Mouse (Mus musculus) MEL (cell line): ENCODE data around the gene Barx2. TPM values are rescaled to one million over a fixed set of nuclear protein-coding genes. Genes with fewer than 3 reads are reported as not detected.

ENCODE experiments used
- DNase-seq: peaks from one replicate; pipeline ENCODE4 v3.0.0; 2011; ENCODE audit warnings: low read depth, low spot score
- H3K27ac ChIP-seq: 2 replicates; pipeline ENCODE4 v1.5.1; 2012; ENCODE audit warnings: low read depth, mild to moderate bottlenecking, control low read depth, low read length, moderate library complexity; ENCODE audit not compliant: control insufficient read depth
- H3K27me3 ChIP-seq, 2 experiments: fragments of 150-350 bp in 1 of 2; sonication (generic) in 1 of 2; 2 replicates each; pipeline ENCODE4 v1.6.1; 2012; ENCODE audit warnings: low read length in 2 of 2, mild to moderate bottlenecking in 2 of 2, improper control_type of control experiment in 1 of 2, moderate library complexity in 1 of 2; ENCODE audit not compliant: insufficient read depth in 2 of 2, control insufficient read depth in 1 of 2
- H3K36me3 ChIP-seq, 2 experiments: 2 replicates each; pipeline ENCODE4 v1.6.1; 2012 to 2014; ENCODE audit warnings: low read length in 2 of 2, improper control_type of control experiment in 1 of 2, inconsistent platforms in 1 of 2, mild to moderate bottlenecking in 1 of 2; ENCODE audit not compliant: insufficient read depth in 2 of 2, control insufficient read depth in 1 of 2
- H3K4me1 ChIP-seq, 2 experiments: fragments of 150-350 bp in 1 of 2; sonication (generic) in 1 of 2; 2 replicates each; pipeline ENCODE4 v1.6.1; 2012; ENCODE audit warnings: low read length in 2 of 2, improper control_type of control experiment in 1 of 2, mild to moderate bottlenecking in 1 of 2; ENCODE audit not compliant: insufficient read depth in 2 of 2, control insufficient read depth in 1 of 2
- H3K4me3 ChIP-seq, 2 experiments: fragments of 150-350 bp in 1 of 2; sonication (generic) in 1 of 2; 2 replicates each; pipeline ENCODE4 v1.5.1; 2012; ENCODE audit warnings: low read depth in 2 of 2, low read length in 2 of 2, mild to moderate bottlenecking in 2 of 2, moderate library complexity in 2 of 2, control low read depth in 1 of 2, improper control_type of control experiment in 1 of 2; ENCODE audit not compliant: control insufficient read depth in 1 of 2, insufficient read depth in 1 of 2
- H3K79me2 ChIP-seq: 2 replicates; pipeline ENCODE4 v1.6.1; 2012; ENCODE audit warnings: mild to moderate bottlenecking, low read length, moderate library complexity; ENCODE audit not compliant: control insufficient read depth, poor library complexity, insufficient read depth
- H3K9ac ChIP-seq: 2 replicates; pipeline ENCODE4 v1.6.1; 2012; ENCODE audit warnings: low read depth, mild to moderate bottlenecking, control low read depth, low read length, moderate library complexity; ENCODE audit not compliant: control insufficient read depth, poor library complexity, severe bottlenecking
- H3K9me3 ChIP-seq: fragments of 150-350 bp; sonication (generic); replicated peaks from 2 replicates; pipeline ENCODE4 v1.6.1; 2012; ENCODE audit warnings: mild to moderate bottlenecking, low read length, improper control_type of control experiment, moderate library complexity; ENCODE audit not compliant: insufficient read depth
- CHD2 ChIP-seq: IDR thresholded peaks from 2 replicates; pipeline ENCODE4 v1.6.1; 2011; ENCODE audit warnings: low read length, improper control_type of control experiment
- ELF1 ChIP-seq: IDR thresholded peaks from 2 replicates; pipeline ENCODE4 v1.6.1; 2014; ENCODE audit warnings: low read depth, mild to moderate bottlenecking, inconsistent platforms, low read length, improper control_type of control experiment, moderate library complexity
- EP300 ChIP-seq, 2 experiments: IDR thresholded peaks; 2 replicates each; pipeline ENCODE4 v1.6.1; 2011; ENCODE audit warnings: improper control_type of control experiment in 2 of 2, low read length in 2 of 2, low read depth in 1 of 2, mild to moderate bottlenecking in 1 of 2
- ETS1 ChIP-seq: IDR thresholded peaks from 2 replicates; pipeline ENCODE4 v1.6.1; 2012; ENCODE audit warnings: low read depth, mild to moderate bottlenecking, inconsistent platforms, low read length, improper control_type of control experiment, moderate library complexity
- GABPA ChIP-seq: IDR thresholded peaks from 2 replicates; pipeline ENCODE4 v1.6.1; 2012; ENCODE audit warnings: low read depth, mild to moderate bottlenecking, inconsistent platforms, low read length, improper control_type of control experiment, moderate library complexity
- GATA1 ChIP-seq: IDR thresholded peaks from 2 replicates; pipeline ENCODE4 v1.6.1; 2011; ENCODE audit warnings: low read depth, low read length, improper control_type of control experiment
- HCFC1 ChIP-seq: IDR thresholded peaks from 2 replicates; pipeline ENCODE4 v1.6.1; 2012; ENCODE audit warnings: low read depth, mild to moderate bottlenecking, inconsistent platforms, low read length, improper control_type of control experiment, moderate library complexity
- MAFK ChIP-seq: IDR thresholded peaks from 2 replicates; pipeline ENCODE4 v1.6.1; 2011; ENCODE audit warnings: low read depth, mild to moderate bottlenecking, low read length, improper control_type of control experiment, borderline replicate concordance
- MAZ ChIP-seq: IDR thresholded peaks from 2 replicates; pipeline ENCODE4 v1.6.1; 2012; ENCODE audit warnings: low read depth, mild to moderate bottlenecking, inconsistent platforms, low read length, improper control_type of control experiment
- MEF2A ChIP-seq: IDR thresholded peaks from 2 replicates; pipeline ENCODE4 v1.6.1; 2014; ENCODE audit warnings: low read depth, mild to moderate bottlenecking, inconsistent platforms, low read length, improper control_type of control experiment; ENCODE audit not compliant: poor library complexity, insufficient replicate concordance, severe bottlenecking; ENCODE audit errors: extremely low read depth
- MXI1 ChIP-seq: IDR thresholded peaks from 2 replicates; pipeline ENCODE4 v1.6.1; 2011; ENCODE audit warnings: mild to moderate bottlenecking, low read depth, low read length, improper control_type of control experiment
- MYB ChIP-seq: IDR thresholded peaks from 2 replicates; pipeline ENCODE4 v1.6.1; 2011; ENCODE audit warnings: mild to moderate bottlenecking, low read depth, low read length, improper control_type of control experiment
- MYC ChIP-seq: IDR thresholded peaks from 2 replicates; pipeline ENCODE4 v1.6.1; 2011; ENCODE audit warnings: low read depth, mild to moderate bottlenecking, low read length, improper control_type of control experiment, moderate library complexity
- NELFE ChIP-seq: IDR thresholded peaks from 2 replicates; pipeline ENCODE4 v1.6.1; 2011; ENCODE audit warnings: low read depth, low read length, improper control_type of control experiment
- NRF1 ChIP-seq: IDR thresholded peaks from 2 replicates; pipeline ENCODE4 v1.6.1; 2014; ENCODE audit warnings: low read depth, mild to moderate bottlenecking, inconsistent platforms, low read length, improper control_type of control experiment, moderate library complexity; ENCODE audit not compliant: poor library complexity, insufficient read depth, severe bottlenecking
- POLR2A ChIP-seq, 2 experiments: IDR thresholded peaks; 2 replicates each; pipeline ENCODE4 v1.6.1; 2011 to 2012; ENCODE audit warnings: low read length in 2 of 2, mild to moderate bottlenecking in 2 of 2, control low read depth in 1 of 2, improper control_type of control experiment in 1 of 2, low read depth in 1 of 2, moderate library complexity in 1 of 2; ENCODE audit not compliant: control insufficient read depth in 1 of 2, insufficient read depth in 1 of 2, poor library complexity in 1 of 2
- POLR2AphosphoS2 ChIP-seq: IDR thresholded peaks from 2 replicates; pipeline ENCODE4 v1.6.1; 2011; ENCODE audit warnings: low read length, improper control_type of control experiment
- POLR2AphosphoS5 ChIP-seq: IDR thresholded peaks from 2 replicates; pipeline ENCODE4 v1.6.1; 2012; ENCODE audit warnings: low read depth, borderline replicate concordance, mild to moderate bottlenecking, inconsistent platforms, low read length, moderate library complexity, mixed read lengths
- SIN3A ChIP-seq: IDR thresholded peaks from 2 replicates; pipeline ENCODE4 v1.6.1; 2012; ENCODE audit warnings: low read length, improper control_type of control experiment, inconsistent platforms
- TBP ChIP-seq: IDR thresholded peaks from 2 replicates; pipeline ENCODE4 v1.8.0; 2011; ENCODE audit warnings: low read depth, low read length, improper control_type of control experiment
- TCF12 ChIP-seq: IDR thresholded peaks from 2 replicates; pipeline ENCODE4 v1.6.1; 2014; ENCODE audit warnings: low read depth, mild to moderate bottlenecking, inconsistent platforms, low read length, improper control_type of control experiment, moderate library complexity
- UBTF ChIP-seq: IDR thresholded peaks from 2 replicates; pipeline ENCODE4 v1.6.1; 2012; ENCODE audit warnings: low read depth, mild to moderate bottlenecking, inconsistent platforms, low read length, improper control_type of control experiment, moderate library complexity, borderline replicate concordance; ENCODE audit not compliant: insufficient read depth
- USF1 ChIP-seq: IDR thresholded peaks from 2 replicates; pipeline ENCODE4 v1.6.1; 2014; ENCODE audit warnings: low read depth, mild to moderate bottlenecking, inconsistent platforms, low read length, improper control_type of control experiment, moderate library complexity
- USF2 ChIP-seq, 2 experiments: IDR thresholded peaks; 2 replicates each; pipeline ENCODE4 v1.6.1; 2011 to 2012; ENCODE audit warnings: improper control_type of control experiment in 2 of 2, low read length in 2 of 2, borderline replicate concordance in 1 of 2, inconsistent platforms in 1 of 2, low read depth in 1 of 2, mild to moderate bottlenecking in 1 of 2; ENCODE audit not compliant: insufficient read depth in 1 of 2
- ZC3H11A ChIP-seq: IDR thresholded peaks from 2 replicates; pipeline ENCODE4 v1.6.1; 2012; ENCODE audit warnings: low read depth, mild to moderate bottlenecking, inconsistent platforms, low read length, improper control_type of control experiment
- ZKSCAN1 ChIP-seq: IDR thresholded peaks from 2 replicates; pipeline ENCODE4 v1.6.1; 2012; ENCODE audit warnings: low read depth, mild to moderate bottlenecking, inconsistent platforms, low read length, improper control_type of control experiment, moderate library complexity
- ZMIZ1 ChIP-seq: IDR thresholded peaks from 2 replicates; pipeline ENCODE4 v1.6.1; 2012; ENCODE audit warnings: low read depth, mild to moderate bottlenecking, inconsistent platforms, low read length, improper control_type of control experiment, moderate library complexity
- ZNF384 ChIP-seq: IDR thresholded peaks from 2 replicates; pipeline ENCODE4 v1.6.1; 2012; ENCODE audit warnings: low read depth, mild to moderate bottlenecking, inconsistent platforms, low read length, improper control_type of control experiment
- polyA plus RNA-seq, 2 experiments: library from polyadenylated mRNA; stranded (reverse) in 1 of 2; unstranded in 1 of 2; fragments of >175 nt in 1 of 2; fragments of >200 nt in 1 of 2; gene quantifications; 2 replicates each; pipeline versions ENCODE4 v1.2.1 to v1.2.4; 2012; ENCODE audit warnings: low replicate concordance in 2 of 2, low read depth in 1 of 2; ENCODE audit not compliant: insufficient read length in 2 of 2, insufficient read depth in 1 of 2, missing spikeins in 1 of 2
- total RNA-seq: library from RNA; depleted of rRNA; stranded (reverse); fragments of 300-350 nt; gene quantifications from 2 replicates; pipeline ENCODE4 v1.2.3, GENCODE M21; 2012

Gene Barx2
- total and polyA plus RNA-seq, 3 experiments: not detected

DNA sequence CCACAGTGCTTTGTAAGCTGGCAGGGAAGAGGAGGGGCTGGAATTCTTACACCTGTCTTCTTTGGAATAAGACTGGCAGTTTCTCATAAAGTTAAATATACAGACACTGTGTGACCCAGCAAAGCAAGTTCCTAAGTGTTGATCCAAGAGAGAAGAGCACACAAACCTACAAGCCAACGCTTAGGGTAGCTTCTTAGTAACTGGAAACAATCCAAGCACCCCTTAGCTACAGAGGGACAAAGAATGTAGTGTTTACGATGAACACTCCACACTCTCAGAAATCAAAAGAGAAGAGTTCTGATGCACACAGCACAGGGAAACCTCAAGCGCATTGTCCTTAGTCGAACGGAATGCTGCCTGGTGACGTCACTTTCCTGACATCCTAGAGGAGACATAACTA is 49.4 kb downstream of the Barx2 start:
- no peaks in the 10 kb centered on the region for H3K27me3 ChIP-seq
- H3K36me3 ChIP-seq: no peaks in the 10 kb centered on the region
- no peak for TF ChIP-seq TBP
- TF ChIP-seq POLR2AphosphoS2: no peak
- TF ChIP-seq ZNF384: no peak
- TF ChIP-seq MXI1: no peak
- no peak for TF ChIP-seq GABPA
- no peak for TF ChIP-seq MAZ
- no peak for TF ChIP-seq ETS1
- no peak for TF ChIP-seq CHD2
- TF ChIP-seq MEF2A: no peak
- no peak for TF ChIP-seq NRF1
- TF ChIP-seq GATA1: no peak
- TF ChIP-seq POLR2A (IDR thresholded peaks at IDR 0.05; ENCODE audit: control insufficient read depth in 1 of 2, insufficient read depth in 1 of 2, low read depth in 1 of 2, low read length in 2 of 2, poor library complexity in 1 of 2): no peak
- TF ChIP-seq TCF12: no peak
- no peak for TF ChIP-seq ZKSCAN1
- no peak for TF ChIP-seq HCFC1
- no peak for TF ChIP-seq ZC3H11A
- no peak for TF ChIP-seq EP300 (IDR thresholded peaks at IDR 0.05; ENCODE audit: low read depth in 1 of 2, low read length in 2 of 2)
- TF ChIP-seq MAFK: no peak
- no peak for TF ChIP-seq USF2 (IDR thresholded peaks at IDR 0.05; ENCODE audit: borderline replicate concordance in 1 of 2, insufficient read depth in 1 of 2, low read depth in 1 of 2, low read length in 2 of 2)
- TF ChIP-seq NELFE: no peak
- H3K4me3 ChIP-seq: no peak overlapping the region
- no peaks in the 10 kb centered on the region for H3K4me1 ChIP-seq
- DNase-seq: no peak
- no peak overlapping the region for H3K27ac ChIP-seq
- no peak overlapping the region for H3K9ac ChIP-seq
- no peaks in the 10 kb centered on the region for H3K9me3 ChIP-seq
- no peaks in the 10 kb centered on the region for H3K79me2 ChIP-seq

DNA sequence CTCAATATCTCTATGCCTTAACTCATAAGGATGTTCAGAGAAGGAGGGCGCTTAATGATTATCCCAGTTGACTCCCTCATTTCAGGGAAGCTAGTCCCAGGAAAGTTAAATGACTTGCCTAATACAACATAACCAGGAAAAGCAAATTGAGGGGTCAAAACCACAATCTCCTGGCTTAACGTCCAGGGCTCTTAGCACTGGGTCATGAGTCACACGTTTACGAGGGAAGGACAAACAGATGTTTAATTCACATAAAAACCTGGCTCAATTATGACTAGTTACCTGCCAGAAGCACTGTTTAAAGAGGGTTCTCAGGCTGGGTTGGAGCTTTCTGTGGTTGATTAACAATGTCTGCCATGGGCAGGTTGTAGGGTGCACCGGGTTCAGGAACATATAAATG is 53.8 kb downstream of the Barx2 start:
- TF ChIP-seq NELFE: no peak
- no peak for TF ChIP-seq ZC3H11A
- no peak for TF ChIP-seq MYB
- TF ChIP-seq MAZ: no peak
- no peak for TF ChIP-seq MYC
- no peak for TF ChIP-seq SIN3A
- no peak for TF ChIP-seq UBTF
- TF ChIP-seq USF1: no peak
- TF ChIP-seq ZMIZ1: no peak
- no peak for TF ChIP-seq POLR2AphosphoS5
- TF ChIP-seq ELF1: no peak
- Histone ChIP-seq H3K36me3 (no peaks in the 10 kb centered on the region), H3K9ac (no peak overlapping the region), H3K9me3 (no peaks in the 10 kb centered on the region), H3K4me3 (no peak overlapping the region), H3K27me3 (no peaks in the 10 kb centered on the region), H3K4me1 (no peaks in the 10 kb centered on the region), H3K27ac (no peak overlapping the region), H3K79me2 (no peaks in the 10 kb centered on the region)
- DNase-seq: no peak
